Mouse (Mus musculus) kidney, embryonic 14.5 days (tissue): ENCODE measurements around the gene Zbtb16. TPM values are rescaled to one million over a fixed set of nuclear protein-coding genes. Genes with fewer than 3 reads are reported as not detected.

Experiments
- ATAC-seq: fragments of 200-750 bp; cut with Nextera tagmentation; 2 replicates; pipeline ENCODE4 v1.8.0; 2017; ENCODE audit warnings: moderate number of reproducible peaks, mild to moderate bottlenecking, moderate TSS enrichment, moderate library complexity; ENCODE audit not compliant: low FRiP score, low TSS enrichment
- H3K27ac ChIP-seq: fragments of 300-500 bp; sonication (generic); 2 replicates; pipeline ENCODE4 v1.5.1; 2014; ENCODE audit warnings: low read depth, mild to moderate bottlenecking, low read length, moderate library complexity, mixed read lengths
- H3K27me3 ChIP-seq: fragments of 300-500 bp; sonication (generic); 2 replicates; pipeline ENCODE4 v1.6.1; 2014; ENCODE audit warnings: mild to moderate bottlenecking, low read length; ENCODE audit not compliant: control insufficient read depth, insufficient read depth
- H3K36me3 ChIP-seq: fragments of 300-500 bp; sonication (generic); 2 replicates; pipeline ENCODE4 v1.6.1; 2014; ENCODE audit warnings: low read length, mixed read lengths; ENCODE audit not compliant: control insufficient read depth, insufficient read depth
- H3K4me1 ChIP-seq: fragments of 300-500 bp; sonication (generic); 2 replicates; pipeline ENCODE4 v1.6.1; 2014; ENCODE audit warnings: low read length, mixed read lengths; ENCODE audit not compliant: control insufficient read depth, insufficient read depth
- H3K4me2 ChIP-seq: fragments of 300-500 bp; sonication (generic); replicated peaks from 2 replicates; pipeline ENCODE4 v1.6.1; 2014; ENCODE audit warnings: low read depth, mild to moderate bottlenecking, low read length
- H3K4me3 ChIP-seq: fragments of 300-500 bp; sonication (generic); 2 replicates; pipeline ENCODE4 v1.5.1; 2014; ENCODE audit warnings: mild to moderate bottlenecking, low read length
- H3K9ac ChIP-seq: fragments of 300-500 bp; sonication (generic); 2 replicates; pipeline ENCODE4 v1.6.1; 2014; ENCODE audit warnings: low read depth, mild to moderate bottlenecking, low read length, moderate library complexity
- H3K9me3 ChIP-seq: fragments of 300-500 bp; sonication (generic); 2 replicates; pipeline ENCODE4 v1.6.1; 2016; ENCODE audit warnings: low read length; ENCODE audit not compliant: control insufficient read depth
- WGBS: fragments of 180-500 bp; shearing (Covaris S2); extraction: QIAGEN DNeasy Blood & Tissue Kit; methylation state at CpG from one replicate; pipeline ENCODE4 v1.1.7; 2014; 5-methylcytosine and 5-hydroxymethylcytosine counted together
- polyA plus RNA-seq: library from polyadenylated mRNA; unstranded; fragments of >200 nt; fragmentation: Nextera tagmentation; extraction: Ambion mirVana; gene quantifications from 2 replicates; pipeline ENCODE4 v1.2.1, GENCODE M21; 2014

Gene Zbtb16
- polyA plus RNA-seq, 1 experiment from 2014 or later, result 0.49 TPM

DNA sequence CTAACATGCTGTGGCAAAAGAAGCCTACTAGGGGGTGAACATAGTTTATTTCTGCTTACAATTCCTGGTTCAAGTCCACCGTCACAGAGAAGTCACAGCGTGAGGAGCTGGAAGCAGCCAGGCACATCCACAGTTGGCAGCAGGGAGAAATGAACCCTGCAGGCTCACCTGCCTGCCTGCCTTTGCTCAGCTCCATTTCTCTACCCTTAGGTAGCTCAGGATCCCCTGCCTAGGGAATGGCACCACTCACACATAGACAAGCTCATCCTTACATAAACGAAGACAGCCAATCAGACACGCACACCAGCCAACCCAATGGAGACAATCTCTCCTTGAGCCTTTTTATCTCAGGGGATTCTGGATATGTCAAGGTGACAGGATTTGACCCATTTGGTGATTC lies 87.3 kb downstream of the Zbtb16 start:
- H3K9me3 ChIP-seq, result no peaks in the 10 kb centered on the region
- no peaks in the 10 kb centered on the region for H3K27me3 ChIP-seq
- no peak overlapping the region for H3K4me2 ChIP-seq
- H3K9ac ChIP-seq, result no peak overlapping the region
- no peak overlapping the region for H3K4me3 ChIP-seq
- no peaks in the 10 kb centered on the region for H3K36me3 ChIP-seq
- 0 out of 2 replicates have a peak, but pooled peaks cover 4% of the 10 kb centered on the region for H3K4me1 ChIP-seq
- ATAC-seq, result no peak
- no peak overlapping the region for H3K27ac ChIP-seq
- 96% methylated on average over 4 of the region's 4 CpGs for WGBS

GRCm38 (mm10) chr9:48748216-48748615 lies 87.8 kb downstream of the Zbtb16 start:
- Histone ChIP-seq H3K9me3 (no peaks in the 10 kb centered on the region), H3K27me3 (no peaks in the 10 kb centered on the region), H3K4me1 (0 out of 2 replicates have a peak, but pooled peaks cover 4% of the 10 kb centered on the region), H3K4me3 (no peak overlapping the region), H3K9ac (no peak overlapping the region), H3K36me3 (no peaks in the 10 kb centered on the region), H3K27ac (no peak overlapping the region), H3K4me2 (no peak overlapping the region)
- ATAC-seq, result no peak
- 41% methylated on average over 4 of the region's 4 CpGs for WGBS

GRCm38 (mm10) chr9:48746506-48746905 lies 89.5 kb downstream of the Zbtb16 start:
- H3K9me3 ChIP-seq, result no peaks in the 10 kb centered on the region
- no peak overlapping the region for H3K9ac ChIP-seq
- no peak for ATAC-seq
- no peak overlapping the region for H3K4me3 ChIP-seq
- no peak overlapping the region for H3K4me2 ChIP-seq
- no peak overlapping the region for H3K27ac ChIP-seq
- H3K36me3 ChIP-seq, result no peaks in the 10 kb centered on the region
- no peaks in the 10 kb centered on the region for H3K27me3 ChIP-seq
- WGBS, result 90% methylated on average over 10 of the region's 10 CpGs
- 0 out of 2 replicates have a peak, but pooled peaks cover 4% of the 10 kb centered on the region for H3K4me1 ChIP-seq

DNA sequence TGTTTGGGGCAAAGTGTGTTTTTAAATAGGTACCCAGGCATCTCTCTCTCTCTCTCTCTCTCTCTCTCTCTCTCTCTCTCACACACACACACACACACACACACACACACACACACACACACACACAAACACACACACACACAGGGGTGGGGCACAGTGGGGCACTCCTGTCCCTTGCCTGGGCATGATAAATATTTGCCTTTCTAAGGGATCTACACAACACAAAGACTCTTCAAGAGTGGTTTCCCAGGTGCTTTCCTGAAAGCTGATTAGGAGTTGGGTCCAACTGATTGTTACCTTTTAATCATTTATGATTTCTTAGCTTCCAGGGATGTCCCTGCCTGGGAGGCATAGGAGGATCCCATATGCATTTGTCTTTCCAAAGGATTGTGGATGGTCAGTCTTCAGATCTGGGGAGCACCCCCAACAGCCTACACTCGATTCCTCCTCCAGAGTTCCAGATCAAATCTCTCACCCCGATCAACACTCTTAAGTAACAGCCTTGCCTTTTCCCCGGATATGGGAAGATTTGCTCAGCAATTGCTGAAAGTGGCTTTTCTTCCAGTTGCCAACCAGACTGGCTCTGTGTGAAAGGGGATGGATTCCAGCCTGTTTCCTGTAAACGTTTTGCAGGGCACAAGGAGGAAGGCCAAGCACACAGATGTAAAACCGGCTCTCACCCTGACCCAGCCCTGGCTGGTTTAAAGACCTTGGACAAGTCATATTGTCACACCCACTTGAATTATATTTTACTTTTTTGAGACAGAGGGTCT lies 90.5 kb downstream of the Zbtb16 start:
- Histone ChIP-seq H3K9ac (no peak overlapping the region), H3K9me3 (no peaks in the 10 kb centered on the region), H3K27me3 (no peaks in the 10 kb centered on the region), H3K4me3 (no peak overlapping the region), H3K4me2 (no peak overlapping the region), H3K36me3 (no peaks in the 10 kb centered on the region), H3K4me1 (peaks cover 9% of the 10 kb centered on the region), H3K27ac (no peak overlapping the region)
- WGBS, result 63% methylated on average over 5 of the region's 5 CpGs
- no peak for ATAC-seq

- Histone ChIP-seq H3K36me3 (no peaks in the 10 kb centered on the region), H3K9me3 (no peaks in the 10 kb centered on the region), H3K4me3 (no peak overlapping the region), H3K9ac (no peak overlapping the region), H3K4me1 (peaks cover 15% of the 10 kb centered on the region), H3K4me2 (no peak overlapping the region), H3K27me3 (no peaks in the 10 kb centered on the region), H3K27ac (no peak overlapping the region)
- ATAC-seq, result no peak
- 70% methylated on average over 13 of the region's 13 CpGs for WGBS
Measured at GRCm38 (mm10) chr9:48744916-48745315, 91.1 kb downstream of the Zbtb16 start.

DNA sequence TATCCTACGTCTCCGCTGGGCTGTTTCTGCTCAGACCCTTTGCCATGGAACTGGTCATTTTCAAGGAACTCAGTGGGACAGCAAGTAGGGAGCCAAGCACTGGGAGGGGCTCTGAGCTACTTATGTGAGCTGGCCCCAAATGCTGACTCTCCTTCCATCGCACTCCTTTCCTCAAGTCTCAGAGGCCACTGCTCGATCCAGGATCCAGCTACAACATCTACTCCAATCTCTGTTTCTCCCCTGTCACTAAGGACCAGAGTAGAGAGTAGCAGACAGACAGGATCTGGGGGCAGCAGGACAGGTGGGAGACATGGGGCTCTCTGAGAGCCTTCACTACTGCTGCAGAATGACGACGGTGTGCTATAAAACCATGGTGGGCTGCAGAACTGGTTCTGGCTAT lies 91.6 kb downstream of the Zbtb16 start:
- H3K4me3 ChIP-seq, result no peak overlapping the region
- no peak overlapping the region for H3K27ac ChIP-seq
- peaks cover 20% of the 10 kb centered on the region for H3K4me1 ChIP-seq
- H3K27me3 ChIP-seq, result no peaks in the 10 kb centered on the region
- no peak for ATAC-seq
- no peak overlapping the region for H3K4me2 ChIP-seq
- H3K9ac ChIP-seq, result no peak overlapping the region
- 92% methylated on average over 6 of the region's 6 CpGs for WGBS
- H3K9me3 ChIP-seq, result no peaks in the 10 kb centered on the region
- H3K36me3 ChIP-seq, result no peaks in the 10 kb centered on the region

DNA sequence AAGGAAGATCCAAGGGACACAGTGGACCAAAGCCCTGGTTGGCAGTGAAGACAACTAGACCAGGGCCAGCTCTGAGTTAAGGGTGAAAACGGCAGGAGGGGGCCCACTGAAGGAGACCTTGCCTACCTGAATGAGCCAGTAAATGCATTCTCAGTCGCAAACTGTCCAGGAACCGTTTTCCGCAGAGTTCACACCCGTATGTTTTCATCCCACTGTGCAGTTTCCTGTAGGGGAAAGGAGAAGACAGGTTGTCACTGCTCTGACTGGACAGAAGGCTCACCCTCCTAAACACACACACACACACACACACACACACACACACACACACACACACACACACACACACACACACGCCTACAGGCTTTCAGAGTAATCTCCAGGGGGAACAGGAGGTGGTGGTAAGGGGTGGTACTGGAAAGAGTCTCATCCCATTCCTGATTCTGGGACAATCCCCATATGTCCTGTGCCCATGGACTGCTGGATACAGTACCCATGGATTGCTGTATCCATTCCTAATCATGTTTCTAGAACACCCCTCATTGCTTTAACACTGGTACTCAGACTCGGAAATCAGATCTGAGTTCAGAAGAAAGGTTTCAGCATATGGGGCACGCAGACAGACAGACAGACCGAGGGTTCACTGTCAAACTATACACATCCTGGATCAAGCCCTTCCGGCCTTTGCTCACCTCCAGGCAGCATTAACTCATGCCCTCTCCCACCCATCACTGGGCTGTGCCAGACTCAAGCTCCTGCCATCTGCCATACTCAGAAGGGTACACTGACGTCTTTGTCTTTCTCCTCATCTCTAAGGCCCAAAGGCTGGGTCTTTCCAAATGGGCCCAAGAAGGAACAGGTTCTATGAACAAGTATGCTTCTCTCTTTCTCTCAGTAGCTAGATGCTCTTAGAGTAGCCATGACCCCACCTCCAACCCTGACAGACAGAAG lies 92.4 kb downstream of the Zbtb16 start:
- no peak overlapping the region for H3K9ac ChIP-seq
- 70% methylated on average over 11 of the region's 11 CpGs for WGBS
- H3K27me3 ChIP-seq, result no peaks in the 10 kb centered on the region; the same call in 1 of the 2 replicates
- H3K9me3 ChIP-seq, result no peaks in the 10 kb centered on the region
- no peak overlapping the region for H3K27ac ChIP-seq
- H3K4me1 ChIP-seq, result peaks cover 21% of the 10 kb centered on the region
- no peak overlapping the region for H3K4me2 ChIP-seq
- ATAC-seq, result no peak
- no peak overlapping the region for H3K4me3 ChIP-seq
- no peaks in the 10 kb centered on the region for H3K36me3 ChIP-seq

DNA sequence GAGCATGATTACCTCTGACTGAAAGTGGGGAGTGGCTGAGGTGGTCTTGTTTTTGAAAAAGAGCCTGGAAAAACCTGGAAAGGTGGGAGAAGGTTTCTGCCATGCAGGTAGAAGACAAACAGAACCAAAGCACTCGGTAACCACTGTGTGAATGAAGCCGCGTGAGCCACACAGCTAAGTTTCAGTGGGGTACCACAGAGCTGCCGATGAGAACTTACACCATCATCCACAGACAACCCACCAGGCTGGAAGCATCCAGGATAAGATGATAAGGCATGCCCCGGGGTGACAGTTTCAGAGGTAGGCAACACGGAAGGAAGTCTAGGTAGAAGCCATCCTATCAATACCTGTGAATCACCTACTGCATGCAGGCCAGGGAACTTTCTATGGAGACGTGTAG lies 93.9 kb downstream of the Zbtb16 start:
- no peak for ATAC-seq
- Histone ChIP-seq H3K9me3 (no peaks in the 10 kb centered on the region), H3K36me3 (no peaks in the 10 kb centered on the region), H3K27me3 (no peaks in the 10 kb centered on the region; the same call in 1 of the 2 replicates), H3K27ac (no peak overlapping the region), H3K4me1 (peaks cover 27% of the 10 kb centered on the region), H3K4me3 (no peak overlapping the region), H3K9ac (no peak overlapping the region), H3K4me2 (no peak overlapping the region)
- 94% methylated on average over 7 of the region's 7 CpGs for WGBS
